Mouse (Mus musculus): ENCODE measurements around the gene Hoxc10. TPM values are rescaled to one million over a fixed set of nuclear protein-coding genes. Genes with fewer than 3 reads are reported as not detected.

Hoxc10 gene
- polyA plus RNA-seq (2014; fragmentation: Illumina TruSeq; extraction: RNeasy Lipid Tissue Mini Kit (QIAGEN cat#74804); ENCODE audit: low read depth, low replicate concordance), result 0.35 TPM

GRCm38 (mm10) chr15:102966776-102967311, at the start of gene Hoxc10:
TSS of gene Hoxc10 (plus strand) at chr15:102966796.

GRCm38 (mm10) chr15:102921053-102922011, 45.3 kb upstream of the Hoxc10 start, which contains the start of gene Hoxc13:
TSS of gene Hoxc13 (plus strand) at chr15:102921103.

GRCm38 (mm10) chr15:102936279-102936972, 30.2 kb upstream of the Hoxc10 start, which contains the start of gene Hoxc12:
TSS of gene Hoxc12 (plus strand) at chr15:102936757.

DNA sequence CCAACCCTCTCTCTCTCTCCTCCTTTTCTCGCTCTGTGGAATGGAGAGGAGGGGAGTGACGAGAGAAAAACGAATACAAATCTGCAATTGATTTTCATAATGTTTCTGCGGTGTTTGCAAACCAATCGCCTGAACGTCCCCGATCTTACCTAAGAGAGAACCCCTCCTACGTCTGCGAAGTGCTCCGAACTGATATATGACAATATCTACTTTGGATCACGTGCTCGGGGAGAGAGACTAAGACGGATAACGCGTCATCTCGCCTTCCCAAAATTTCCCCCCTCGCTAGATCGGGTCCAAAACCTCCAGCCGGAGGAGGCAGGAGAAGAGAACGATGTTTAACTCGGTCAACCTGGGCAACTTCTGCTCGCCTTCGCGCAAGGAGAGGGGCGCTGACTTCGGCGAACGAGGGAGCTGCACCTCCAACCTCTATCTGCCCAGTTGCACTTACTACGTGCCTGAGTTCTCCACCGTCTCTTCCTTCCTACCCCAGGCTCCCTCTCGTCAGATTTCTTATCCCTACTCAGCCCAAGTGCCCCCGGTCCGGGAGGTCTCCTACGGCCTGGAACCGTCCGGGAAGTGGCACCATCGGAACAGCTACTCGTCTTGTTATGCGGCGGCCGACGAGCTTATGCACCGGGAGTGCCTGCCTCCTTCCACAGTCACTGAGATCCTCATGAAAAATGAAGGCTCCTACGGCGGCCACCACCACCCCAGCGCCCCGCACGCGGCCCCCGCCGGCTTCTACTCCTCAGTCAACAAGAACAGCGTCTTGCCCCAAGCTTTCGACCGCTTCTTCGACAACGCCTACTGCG, 12.2 kb upstream of the Hoxc10 start, which contains the start of gene Hoxc11:
TSS of gene Hoxc11 (plus strand) at position 236 of the 815 bp plus-strand sequence.

DNA sequence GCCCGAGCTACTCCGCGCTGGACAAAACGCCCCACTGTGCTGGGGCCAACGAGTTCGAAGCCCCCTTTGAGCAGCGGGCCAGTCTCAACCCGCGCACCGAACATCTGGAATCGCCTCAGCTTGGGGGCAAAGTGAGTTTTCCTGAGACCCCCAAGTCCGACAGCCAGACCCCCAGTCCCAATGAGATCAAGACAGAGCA, 615 bp downstream of the Hoxc10 start, which contains the start of gene Hoxc5:
TSS of gene Hoxc5 (plus strand) at position 132 of the 199 bp plus-strand sequence.

DNA sequence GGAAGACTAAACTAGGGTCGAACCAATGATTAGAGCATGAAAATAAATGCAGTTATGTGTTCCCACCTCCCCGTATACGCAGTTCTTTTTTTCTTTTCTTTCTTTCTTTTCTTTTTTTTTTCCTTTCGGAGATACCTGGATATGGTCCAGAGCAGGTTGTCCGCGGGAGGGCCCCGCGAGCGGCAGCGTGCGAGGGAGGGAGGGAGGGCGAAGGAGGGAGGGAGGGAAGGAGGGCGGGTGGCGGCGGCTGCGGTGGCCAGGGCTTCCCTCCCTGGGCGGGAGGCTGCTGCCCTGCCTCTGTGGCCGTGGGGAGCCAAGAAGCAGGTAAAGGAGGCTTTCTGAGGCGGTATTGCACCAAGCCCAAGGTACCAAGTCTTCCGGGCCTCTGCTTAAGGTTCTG, 9.6 kb downstream of the Hoxc10 start, which contains the start of gene Hoxc9:
TSS of gene Hoxc9 (plus strand) at position 269 of the 400 bp plus-strand sequence.

GRCm38 (mm10) chr15:102990461-102991397, 24.1 kb downstream of the Hoxc10 start, which contains the start of gene Hoxc8:
TSS of gene Hoxc8 (plus strand) at chr15:102990607.

GRCm38 (mm10) chr15:102997939-102998355, 31.4 kb downstream of the Hoxc10 start, which contains the start of gene Hoxc6:
TSS of gene Hoxc6 (plus strand) at chr15:102998257.

GRCm38 (mm10) chr15:103018636-103019035, 52.0 kb downstream of the Hoxc10 start, which contains the start of gene Hoxc4:
TSS of gene Hoxc4 (plus strand) at chr15:103018934.

Other genes starting within 250 kb of the Hoxc10 start
- gene Calcoco1, start 244.6 kb upstream of the Hoxc10 start, polyA plus RNA-seq (2014; fragmentation: Illumina TruSeq; extraction: RNeasy Lipid Tissue Mini Kit (QIAGEN cat#74804); ENCODE audit: low read depth, low replicate concordance), result 23.1 TPM
- gene Hoxc13, start 45.7 kb upstream of the Hoxc10 start, polyA plus RNA-seq (2014; fragmentation: Illumina TruSeq; extraction: RNeasy Lipid Tissue Mini Kit (QIAGEN cat#74804); ENCODE audit: low read depth, low replicate concordance), result not detected
- not detected for gene Hoxc12, start 30.0 kb upstream of the Hoxc10 start, polyA plus RNA-seq (2014; fragmentation: Illumina TruSeq; extraction: RNeasy Lipid Tissue Mini Kit (QIAGEN cat#74804); ENCODE audit: low read depth, low replicate concordance)
- gene Hoxc11, start 12.4 kb upstream of the Hoxc10 start, polyA plus RNA-seq (2014; fragmentation: Illumina TruSeq; extraction: RNeasy Lipid Tissue Mini Kit (QIAGEN cat#74804); ENCODE audit: low read depth, low replicate concordance), result not detected
- 0.39 TPM for gene Hoxc5, start 647 bp downstream of the Hoxc10 start, polyA plus RNA-seq (2014; fragmentation: Illumina TruSeq; extraction: RNeasy Lipid Tissue Mini Kit (QIAGEN cat#74804); ENCODE audit: low read depth, low replicate concordance)
- 1.0 TPM for gene Hoxc9, start 9.6 kb downstream of the Hoxc10 start, polyA plus RNA-seq (2014; fragmentation: Illumina TruSeq; extraction: RNeasy Lipid Tissue Mini Kit (QIAGEN cat#74804); ENCODE audit: low read depth, low replicate concordance)
- gene Hoxc8, start 23.8 kb downstream of the Hoxc10 start, polyA plus RNA-seq (2014; fragmentation: Illumina TruSeq; extraction: RNeasy Lipid Tissue Mini Kit (QIAGEN cat#74804); ENCODE audit: low read depth, low replicate concordance), result 1.8 TPM
- 1.1 TPM for gene Hoxc6, start 31.5 kb downstream of the Hoxc10 start, polyA plus RNA-seq (2014; fragmentation: Illumina TruSeq; extraction: RNeasy Lipid Tissue Mini Kit (QIAGEN cat#74804); ENCODE audit: low read depth, low replicate concordance)
- gene Hoxc4, start 52.1 kb downstream of the Hoxc10 start, polyA plus RNA-seq (2014; fragmentation: Illumina TruSeq; extraction: RNeasy Lipid Tissue Mini Kit (QIAGEN cat#74804); ENCODE audit: low read depth, low replicate concordance), result 0.34 TPM
- 2.7 TPM for gene Smug1, start 200.3 kb downstream of the Hoxc10 start, polyA plus RNA-seq (2014; fragmentation: Illumina TruSeq; extraction: RNeasy Lipid Tissue Mini Kit (QIAGEN cat#74804); ENCODE audit: low read depth, low replicate concordance)